Mouse (Mus musculus) intestine, embryonic 15.5 days (tissue): ENCODE measurements around the gene Mknk1. TPM values are rescaled to one million over a fixed set of nuclear protein-coding genes. Genes with fewer than 3 reads are reported as not detected.
A peak's percentile ranks its signal among the peaks of the same experiment; 100 is the strongest.

Source experiments
- ATAC-seq: fragments of 200-750 bp; cut with Nextera tagmentation; 2 replicates; pipeline ENCODE4 v1.8.0; 2017; ENCODE audit warnings: moderate TSS enrichment, moderate library complexity
- H3K27ac ChIP-seq: fragments of 300-500 bp; sonication (generic); 2 replicates; pipeline ENCODE4 v1.5.1; 2015; ENCODE audit warnings: mild to moderate bottlenecking, inconsistent platforms
- H3K27me3 ChIP-seq: fragments of 300-500 bp; sonication (generic); replicated peaks from 2 replicates; pipeline ENCODE4 v1.6.1; 2015; ENCODE audit warnings: inconsistent platforms
- H3K36me3 ChIP-seq: fragments of 300-500 bp; sonication (generic); 2 replicates; pipeline ENCODE4 v1.6.1; 2015; ENCODE audit warnings: inconsistent platforms
- H3K4me1 ChIP-seq: fragments of 300-500 bp; sonication (generic); replicated peaks from 2 replicates; pipeline ENCODE4 v1.6.1; 2015; ENCODE audit warnings: inconsistent platforms
- H3K4me2 ChIP-seq: fragments of 300-500 bp; sonication (generic); replicated peaks from 2 replicates; pipeline ENCODE4 v1.6.1; 2015; ENCODE audit warnings: mild to moderate bottlenecking, inconsistent platforms
- H3K4me3 ChIP-seq: fragments of 300-500 bp; sonication (generic); replicated peaks from 2 replicates; pipeline ENCODE4 v1.5.1; 2015; ENCODE audit warnings: inconsistent platforms
- H3K9ac ChIP-seq: fragments of 300-500 bp; sonication (generic); 2 replicates; pipeline ENCODE4 v1.6.1; 2015; ENCODE audit warnings: inconsistent platforms
- H3K9me3 ChIP-seq: fragments of 300-500 bp; sonication (generic); 2 replicates; pipeline ENCODE4 v1.6.1; 2016; ENCODE audit warnings: inconsistent platforms
- WGBS: fragments of 180-500 bp; shearing (Covaris S2); methylation state at CpG from one replicate; pipeline ENCODE4 v1.1.7; 2015; 5-methylcytosine and 5-hydroxymethylcytosine counted together
- polyA plus RNA-seq: library from polyadenylated mRNA; unstranded; fragments of >200 nt; fragmentation: Nextera tagmentation; extraction: Ambion mirVana; gene quantifications from 2 replicates; pipeline ENCODE4 v1.2.1, GENCODE M21; 2015

Mknk1 gene
- polyA plus RNA-seq, 1 experiment from 2014 or later: 26.9 TPM

DNA sequence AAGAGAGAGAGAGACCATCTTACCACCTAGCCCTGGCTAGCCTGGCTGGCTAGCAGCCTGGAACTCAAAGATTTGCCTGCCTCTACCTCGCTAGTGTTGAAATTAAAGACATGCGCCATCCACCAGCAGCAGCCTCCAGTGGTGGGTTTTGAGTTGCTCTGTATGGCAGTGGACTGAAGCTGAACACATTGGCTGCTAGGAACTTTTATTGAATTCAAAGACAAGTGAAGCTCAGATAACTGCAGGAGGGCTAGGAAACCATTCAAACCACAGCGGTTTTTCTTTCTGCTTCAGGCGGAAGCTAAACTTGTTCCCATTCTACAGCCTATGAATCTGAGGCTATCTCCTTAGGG is 11.5 kb upstream of the Mknk1 start:
- H3K4me2 ChIP-seq: peak overlapping the region; percentile 74
- peak overlapping the region; percentile 74 for H3K9ac ChIP-seq
- 7% methylated on average over 4 of the region's 4 CpGs for WGBS
- H3K27ac ChIP-seq: peak overlapping the region; percentile 87
- ATAC-seq: peak; percentile 5
- H3K4me3 ChIP-seq: peak overlapping the region; percentile 74
- no peaks in the 10 kb centered on the region for H3K9me3 ChIP-seq
- peaks cover 9% of the 10 kb centered on the region for H3K4me1 ChIP-seq
- no peaks in the 10 kb centered on the region for H3K27me3 ChIP-seq
- peaks cover 11% of the 10 kb centered on the region for H3K36me3 ChIP-seq

DNA sequence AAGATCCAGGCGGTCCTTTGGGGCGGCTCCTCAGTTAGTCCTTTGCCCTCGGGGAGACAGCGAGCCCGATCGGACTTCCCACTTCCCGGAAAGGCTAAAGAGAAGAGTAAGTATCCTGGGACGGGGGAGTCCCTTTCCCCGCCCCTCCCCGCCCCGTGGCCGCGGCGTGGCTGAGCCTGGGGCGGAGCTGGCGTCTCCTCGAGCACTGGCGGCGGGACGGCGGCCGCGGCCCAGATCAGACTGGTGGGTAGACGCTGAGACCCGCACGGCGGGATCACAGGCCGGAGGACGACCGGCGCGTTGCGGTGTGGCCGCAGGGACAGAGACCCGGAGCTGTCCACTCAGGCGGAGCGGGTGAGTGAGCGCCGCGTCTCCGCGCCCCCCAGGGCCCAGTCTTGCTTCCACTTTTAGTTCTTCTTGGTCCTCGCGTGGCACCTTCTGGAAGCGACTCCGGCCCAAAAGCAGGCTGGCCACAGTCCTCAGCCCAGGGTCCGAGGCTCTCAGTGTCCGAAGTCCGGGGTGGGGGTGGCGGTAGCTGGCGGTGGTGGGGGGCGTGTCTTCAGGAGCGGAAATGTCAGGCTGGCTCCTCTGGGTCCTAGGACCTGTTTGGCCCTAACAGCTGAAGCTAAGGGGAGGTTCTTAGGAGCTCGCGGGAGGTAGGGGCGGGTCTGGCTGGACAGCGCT is 11.0 kb upstream of the Mknk1 start, which contains the start of gene Mob3c:
Mob3c (plus strand) TSS at position 205 of the 684 bp plus-strand sequence.
- Histone ChIP-seq H3K27me3 (no peaks in the 10 kb centered on the region), H3K4me3 (peak within 1 kb of the TSS; percentile 74), H3K9me3 (no peaks in the 10 kb centered on the region), H3K4me1 (peaks cover 9% of the 10 kb centered on the region), H3K4me2 (peak within 1 kb of the TSS; percentile 74), H3K36me3 (peaks cover 11% of the 10 kb centered on the region), H3K27ac (peak within 1 kb of the TSS; percentile 87), H3K9ac (peak within 1 kb of the TSS; percentile 74)
- WGBS: under 1% methylated on average over 57 of the region's 57 CpGs
- ATAC-seq: peak; percentile 95

DNA sequence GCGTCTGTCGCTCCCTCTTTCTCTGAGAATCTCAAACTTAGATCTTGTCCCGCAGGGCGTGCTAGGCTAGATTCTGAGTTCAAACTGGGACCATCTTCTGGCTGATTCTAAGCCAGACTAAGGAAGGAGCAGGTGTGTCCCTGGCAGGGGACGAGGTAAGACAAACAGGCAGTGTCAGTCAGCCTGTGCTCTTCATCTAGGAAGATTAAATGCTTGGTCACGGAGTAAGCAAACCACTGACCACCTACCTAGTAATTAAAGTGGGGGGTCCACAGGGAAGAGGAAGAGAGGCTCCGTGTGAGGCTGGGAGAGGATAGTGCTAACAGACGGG is 10.5 kb upstream of the Mknk1 start:
- Histone ChIP-seq H3K4me3 (peak overlapping the region; percentile 74), H3K4me1 (peaks cover 9% of the 10 kb centered on the region), H3K27ac (no peak overlapping the region), H3K27me3 (no peaks in the 10 kb centered on the region), H3K36me3 (peaks cover 11% of the 10 kb centered on the region), H3K4me2 (peak overlapping the region; percentile 74), H3K9ac (peak overlapping the region; percentile 74), H3K9me3 (no peaks in the 10 kb centered on the region)
- 0 out of 2 replicates have a peak, but pooled peaks have one; percentile 8 for ATAC-seq
- WGBS: 3% methylated on average over 8 of the region's 8 CpGs

DNA sequence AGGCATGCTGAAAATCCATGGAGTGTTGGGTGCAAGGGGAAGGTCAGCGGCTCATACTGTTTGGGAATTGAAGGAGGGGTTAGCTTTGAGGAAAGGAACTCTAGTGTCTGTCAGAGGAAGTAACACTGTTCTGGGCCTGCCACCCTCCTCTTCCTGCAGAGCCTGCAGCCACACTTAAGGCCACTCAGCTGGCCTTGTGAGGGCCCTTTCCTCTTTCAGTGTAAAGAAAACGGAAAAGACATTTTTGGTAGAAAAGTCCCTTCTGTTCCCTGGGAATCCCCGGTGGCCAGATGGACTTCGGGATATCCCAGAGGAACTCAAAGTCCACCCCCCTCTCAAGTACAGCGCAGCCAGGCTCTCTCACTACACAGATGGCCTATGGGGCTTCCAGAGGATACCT is 8.5 kb upstream of the Mknk1 start:
- H3K4me1 ChIP-seq: peaks cover 9% of the 10 kb centered on the region
- no peak for ATAC-seq
- peaks cover 14% of the 10 kb centered on the region for H3K36me3 ChIP-seq
- H3K4me2 ChIP-seq: no peak overlapping the region
- H3K27ac ChIP-seq: no peak overlapping the region
- H3K9ac ChIP-seq: no peak overlapping the region
- H3K9me3 ChIP-seq: no peaks in the 10 kb centered on the region
- no peak overlapping the region for H3K4me3 ChIP-seq
- WGBS: 61% methylated on average over 5 of the region's 5 CpGs
- no peaks in the 10 kb centered on the region for H3K27me3 ChIP-seq

DNA sequence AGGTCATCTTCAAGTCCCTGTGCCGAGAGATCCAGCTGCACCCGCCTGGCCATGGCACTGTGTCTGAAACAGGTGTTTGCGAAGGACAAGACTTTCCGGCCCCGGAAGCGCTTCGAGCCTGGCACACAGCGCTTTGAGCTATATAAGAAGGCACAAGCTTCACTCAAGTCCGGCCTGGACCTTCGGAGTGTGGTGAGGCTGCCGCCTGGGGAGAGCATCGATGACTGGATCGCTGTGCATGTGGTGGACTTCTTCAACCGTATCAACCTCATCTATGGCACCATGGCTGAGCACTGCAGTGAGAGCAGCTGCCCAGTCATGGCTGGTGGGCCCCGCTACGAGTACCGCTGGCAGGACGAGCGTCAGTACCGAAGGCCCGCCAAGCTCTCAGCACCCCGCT is 7.8 kb upstream of the Mknk1 start:
- Histone ChIP-seq H3K4me1 (peaks cover 9% of the 10 kb centered on the region), H3K4me2 (no peak overlapping the region), H3K9me3 (no peaks in the 10 kb centered on the region), H3K4me3 (no peak overlapping the region), H3K27ac (no peak overlapping the region), H3K9ac (no peak overlapping the region), H3K27me3 (no peaks in the 10 kb centered on the region), H3K36me3 (peaks cover 14% of the 10 kb centered on the region)
- ATAC-seq: no peak
- 94% methylated on average over 22 of the region's 22 CpGs for WGBS

DNA sequence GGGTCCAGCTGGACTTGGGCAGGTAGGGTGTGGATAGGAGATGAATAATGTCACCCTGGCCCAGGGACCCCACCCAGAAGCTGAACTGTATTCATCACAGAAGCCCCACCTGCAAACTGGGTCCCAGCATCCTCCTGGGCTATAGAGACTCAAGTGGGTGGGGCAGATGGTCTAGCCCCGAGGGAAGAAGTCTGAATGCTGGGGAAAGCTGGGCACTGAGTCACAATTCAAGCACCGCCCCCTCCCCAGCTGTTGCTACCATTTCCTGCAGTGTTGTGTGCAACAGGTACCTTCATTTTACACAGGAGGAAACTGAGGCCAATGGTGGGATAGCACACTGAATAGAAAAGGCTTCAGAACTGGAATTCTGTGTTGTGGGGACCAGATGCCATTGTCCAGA is 7.0 kb upstream of the Mknk1 start:
- Histone ChIP-seq H3K4me2 (no peak overlapping the region), H3K4me3 (no peak overlapping the region), H3K9ac (no peak overlapping the region), H3K27me3 (no peaks in the 10 kb centered on the region), H3K27ac (no peak overlapping the region), H3K4me1 (peaks cover 9% of the 10 kb centered on the region), H3K9me3 (no peaks in the 10 kb centered on the region), H3K36me3 (peaks cover 14% of the 10 kb centered on the region)
- no peak for ATAC-seq
- 60% methylated on average over 2 of the region's 2 CpGs for WGBS

DNA sequence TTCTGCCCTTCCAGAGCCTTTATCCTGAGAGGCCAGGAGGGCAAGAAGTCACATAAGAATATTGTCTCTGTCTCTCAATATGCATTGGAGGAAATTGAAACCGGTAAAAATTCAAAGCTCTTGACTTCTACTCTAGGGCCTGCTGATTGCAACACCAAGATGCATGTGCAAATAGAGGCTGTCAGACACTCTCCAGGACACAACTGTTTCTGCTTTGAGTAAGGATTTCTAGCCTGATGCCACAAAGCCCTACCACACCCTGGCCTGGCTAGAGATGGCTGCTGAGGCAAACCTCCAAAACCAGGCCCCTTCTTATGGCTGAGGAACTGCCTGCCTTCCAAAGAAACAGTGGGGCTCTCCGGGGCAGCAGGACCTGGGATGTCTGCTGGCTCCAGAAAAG is 3.4 kb upstream of the Mknk1 start:
- WGBS: 83% methylated on average over 2 of the region's 2 CpGs
- H3K27me3 ChIP-seq: no peaks in the 10 kb centered on the region
- H3K36me3 ChIP-seq: peaks cover 14% of the 10 kb centered on the region
- ATAC-seq: no peak
- H3K27ac ChIP-seq: no peak overlapping the region
- H3K9me3 ChIP-seq: no peaks in the 10 kb centered on the region
- no peak overlapping the region for H3K9ac ChIP-seq
- H3K4me1 ChIP-seq: peaks cover 7% of the 10 kb centered on the region; the same call in 1 of the 2 replicates
- H3K4me3 ChIP-seq: no peak overlapping the region
- no peak overlapping the region for H3K4me2 ChIP-seq

DNA sequence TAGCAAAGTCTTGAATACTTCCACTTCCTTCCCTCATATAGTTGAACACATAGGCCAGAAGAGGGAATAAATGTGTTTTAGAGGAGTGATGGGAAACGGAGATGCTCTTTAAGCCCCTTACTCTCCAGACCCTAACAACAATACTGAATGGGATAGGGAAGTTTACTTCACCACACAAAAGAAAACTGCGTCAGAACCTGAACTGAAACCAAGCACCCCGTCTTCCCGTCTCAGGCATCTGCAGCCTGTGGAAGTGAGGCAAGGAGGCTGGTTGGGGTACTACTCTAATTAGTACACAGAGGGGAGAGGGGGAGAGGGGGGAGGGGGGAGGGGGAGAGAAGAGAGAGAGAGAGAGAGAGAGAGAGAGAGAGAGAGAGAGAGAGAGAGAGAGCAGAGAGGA is 802 bp upstream of the Mknk1 start:
- Histone ChIP-seq H3K27me3 (no peaks in the 10 kb centered on the region), H3K4me2 (peak overlapping the region; percentile 76), H3K36me3 (peaks cover 3% of the 10 kb centered on the region), H3K27ac (no peak overlapping the region), H3K4me3 (no peak overlapping the region), H3K4me1 (peaks cover 5% of the 10 kb centered on the region; the same call in 1 of the 2 replicates), H3K9me3 (no peaks in the 10 kb centered on the region), H3K9ac (no peak overlapping the region)
- ATAC-seq: no peak
- WGBS: 78% methylated on average over 4 of the region's 4 CpGs

DNA sequence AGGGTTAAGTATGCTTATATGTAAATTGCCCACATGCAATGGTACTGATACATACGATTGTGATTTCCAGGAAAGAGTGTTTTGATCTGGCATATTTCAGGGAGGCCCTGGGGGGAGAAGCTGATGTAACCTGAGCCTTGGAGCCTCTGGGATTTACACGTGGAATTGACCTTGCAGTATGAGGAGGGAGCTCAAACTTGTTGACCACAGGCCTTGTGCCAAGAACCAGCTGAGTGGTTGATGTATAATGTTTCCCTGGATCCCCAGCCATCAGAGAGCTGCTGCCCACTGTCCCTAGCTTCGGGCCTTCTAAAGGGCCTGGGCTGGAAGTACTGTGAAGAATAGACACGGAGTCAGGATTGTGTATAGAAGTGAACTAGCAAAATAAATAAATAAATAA is 958 bp downstream of the Mknk1 start:
- no peaks in the 10 kb centered on the region for H3K27me3 ChIP-seq

DNA sequence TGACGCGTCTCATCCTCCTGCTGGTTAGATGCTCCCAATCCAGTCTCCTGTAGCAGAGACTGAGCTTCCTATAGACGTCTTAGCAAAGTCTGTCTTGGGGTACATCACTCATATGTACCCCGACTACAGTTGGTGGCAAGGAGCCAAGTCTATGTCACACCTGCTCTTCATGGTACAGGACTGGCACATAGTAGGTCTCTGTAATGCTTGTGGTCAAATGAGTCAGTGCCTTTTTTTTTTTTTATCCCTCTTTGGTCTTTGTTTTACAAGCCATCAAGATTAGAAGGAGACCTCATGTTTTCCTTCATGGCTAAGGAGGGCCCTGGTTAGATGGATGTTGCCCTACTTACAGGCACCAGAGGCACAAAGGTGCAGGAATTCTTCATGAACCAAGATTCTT is 1.8 kb downstream of the Mknk1 start:
- ATAC-seq: no peak
- H3K27me3 ChIP-seq: no peaks in the 10 kb centered on the region
- H3K9me3 ChIP-seq: no peaks in the 10 kb centered on the region
- H3K9ac ChIP-seq: no peak overlapping the region
- 93% methylated on average over 4 of the region's 4 CpGs for WGBS
- no peaks in the 10 kb centered on the region for H3K36me3 ChIP-seq
- no peak overlapping the region for H3K27ac ChIP-seq
- H3K4me1 ChIP-seq: peaks cover 5% of the 10 kb centered on the region; the same call in 1 of the 2 replicates
- no peak overlapping the region for H3K4me3 ChIP-seq
- H3K4me2 ChIP-seq: no peak overlapping the region

More for the DNA sequence above, 958 bp downstream of the Mknk1 start:
- H3K4me1 ChIP-seq: peaks cover 5% of the 10 kb centered on the region; the same call in 1 of the 2 replicates
- H3K9ac ChIP-seq: no peak overlapping the region
- peak overlapping the region; percentile 76 for H3K4me2 ChIP-seq
- no peak overlapping the region for H3K27ac ChIP-seq
- H3K4me3 ChIP-seq: peak overlapping the region; percentile 75
- H3K36me3 ChIP-seq: no peaks in the 10 kb centered on the region
- ATAC-seq: no peak
- 46% methylated on average over 4 of the region's 4 CpGs for WGBS
- no peaks in the 10 kb centered on the region for H3K9me3 ChIP-seq

DNA sequence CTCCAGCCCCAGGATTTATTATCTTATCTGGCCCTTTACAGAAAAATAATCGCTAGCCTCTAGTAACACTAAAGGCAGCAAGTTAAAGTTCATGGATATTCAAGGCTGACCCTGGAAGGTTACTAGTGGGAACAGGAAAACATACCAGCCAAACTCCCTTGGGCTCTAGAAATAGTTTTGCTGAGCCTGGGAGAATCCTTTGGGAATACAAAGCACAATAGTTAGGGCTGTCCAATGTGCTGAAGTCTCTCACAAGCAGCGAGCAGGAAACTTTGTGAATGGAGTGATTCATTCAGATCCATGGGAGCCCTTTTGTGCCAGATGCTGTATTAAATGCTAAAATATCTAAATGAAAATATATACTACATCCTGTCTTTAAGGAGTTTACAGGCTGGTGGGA is 7.7 kb downstream of the Mknk1 start:
- no peak for ATAC-seq
- H3K4me1 ChIP-seq: 0 out of 2 replicates have a peak, but pooled peaks cover 2% of the 10 kb centered on the region
- no peak overlapping the region for H3K9ac ChIP-seq
- no peaks in the 10 kb centered on the region for H3K9me3 ChIP-seq
- no peak overlapping the region for H3K4me2 ChIP-seq
- no peak overlapping the region for H3K27ac ChIP-seq
- no peak overlapping the region for H3K4me3 ChIP-seq
- no peaks in the 10 kb centered on the region; the same call in 1 of the 2 replicates for H3K36me3 ChIP-seq
- no peaks in the 10 kb centered on the region for H3K27me3 ChIP-seq
- 50% methylated on average over 2 of the region's 2 CpGs for WGBS

DNA sequence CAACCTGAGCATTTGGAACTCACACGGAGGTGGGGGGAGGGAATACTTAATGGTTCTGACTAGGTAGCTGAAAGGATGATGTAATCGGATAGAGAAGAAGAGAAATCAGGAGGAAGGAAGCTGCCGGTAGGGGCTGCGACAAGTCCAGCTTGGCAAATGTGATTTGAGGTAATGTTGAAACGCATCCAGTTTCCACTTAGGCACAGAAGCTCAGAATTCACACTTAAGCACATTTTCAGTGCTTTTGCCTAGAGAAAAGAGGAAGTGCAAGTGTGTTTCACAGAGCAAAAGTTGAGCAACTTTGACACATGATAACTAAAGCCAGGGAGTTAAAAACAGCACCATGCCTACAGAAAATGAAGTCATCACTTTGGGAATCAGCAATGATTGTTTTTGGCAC is 8.4 kb downstream of the Mknk1 start:
- ATAC-seq: no peak
- no peak overlapping the region for H3K27ac ChIP-seq
- H3K4me1 ChIP-seq: 0 out of 2 replicates have a peak, but pooled peaks cover 2% of the 10 kb centered on the region
- WGBS: 58% methylated on average over 5 of the region's 5 CpGs
- no peak overlapping the region for H3K4me2 ChIP-seq
- no peaks in the 10 kb centered on the region; the same call in 1 of the 2 replicates for H3K36me3 ChIP-seq
- H3K27me3 ChIP-seq: no peaks in the 10 kb centered on the region
- no peak overlapping the region for H3K4me3 ChIP-seq
- H3K9me3 ChIP-seq: no peaks in the 10 kb centered on the region
- H3K9ac ChIP-seq: no peak overlapping the region

DNA sequence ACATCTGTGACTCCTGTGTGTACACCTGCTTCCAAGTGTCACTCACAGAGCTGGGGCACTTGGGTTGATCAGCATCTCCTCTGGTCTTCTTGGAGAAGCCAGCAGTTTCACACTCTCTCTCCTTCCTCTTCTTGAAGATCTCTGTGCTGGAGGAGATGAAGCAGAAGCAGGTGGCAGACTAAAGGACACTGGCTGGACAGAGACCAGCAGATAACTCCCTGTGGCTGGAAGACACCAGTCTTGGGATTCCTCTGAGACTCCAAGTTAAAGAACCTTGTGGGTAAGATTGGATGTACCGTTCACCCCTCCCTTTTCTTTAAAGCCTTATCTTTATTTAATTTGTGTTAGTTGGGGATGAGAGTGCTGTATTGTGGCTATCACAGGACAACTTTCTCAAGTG is 9.1 kb downstream of the Mknk1 start:
- Histone ChIP-seq H3K27ac (no peak overlapping the region), H3K4me1 (0 out of 2 replicates have a peak, but pooled peaks cover 2% of the 10 kb centered on the region), H3K9ac (no peak overlapping the region), H3K36me3 (no peaks in the 10 kb centered on the region; the same call in 1 of the 2 replicates), H3K27me3 (no peaks in the 10 kb centered on the region), H3K9me3 (no peaks in the 10 kb centered on the region), H3K4me3 (no peak overlapping the region), H3K4me2 (no peak overlapping the region)
- no peak for ATAC-seq
- WGBS: 88% methylated on average over 1 of the region's 1 CpGs
